Mouse (Mus musculus): Measurements from ENCODE around the gene Gm9945. TPM values are rescaled to one million over a fixed set of nuclear protein-coding genes. Genes with fewer than 3 reads are reported as not detected.
A peak's percentile ranks its signal among the peaks of the same experiment; 100 is the strongest.

The Gm9945 gene
- total RNA-seq, 2 experiments from 2014 or later, result 1.8 to 2.2 TPM

- no peak for DNase-seq (ENCODE audit: extremely low spot score in 1 of 2, low spot score in 2 of 2)
- TF ChIP-seq CTCF (IDR thresholded peaks at IDR 0.05), result no peak
- H3K27ac ChIP-seq, result no peak overlapping the region
- no peak overlapping the region for H3K4me3 ChIP-seq
- intact Hi-C loops (cut with DNase I), result no loop called here
These were observed 20.6 kb downstream of the Gm9945 start for GRCm38 (mm10) chr11:53500569-53500968.

GRCm38 (mm10) chr11:53502039-53502765, 22.2 kb downstream of the Gm9945 start:
- H3K27ac ChIP-seq, result no peak overlapping the region; the same call in 1 of the 2 replicates
- DNase-seq (ENCODE audit: extremely low spot score in 1 of 2, low spot score in 2 of 2), result peak in 1 of 2 experiments; percentile 47
- intact Hi-C loops (cut with DNase I), result no loop called here
- no peak overlapping the region for H3K4me3 ChIP-seq
- TF ChIP-seq CTCF (IDR thresholded peaks at IDR 0.05), result peak; percentile 10

GRCm38 (mm10) chr11:53503738-53504137, 23.8 kb downstream of the Gm9945 start:
- intact Hi-C loops (cut with DNase I), result no loop called here

GRCm38 (mm10) chr11:53504376-53504775, 24.4 kb downstream of the Gm9945 start:
- intact Hi-C loops (cut with DNase I), result no loop called here
- TF ChIP-seq CTCF (IDR thresholded peaks at IDR 0.05), result no peak

More at GRCm38 (mm10) chr11:53503738-53504137, 23.8 kb downstream of the Gm9945 start:
- TF ChIP-seq CTCF (IDR thresholded peaks at IDR 0.05), result no peak
- Histone ChIP-seq H3K27ac (no peak overlapping the region), H3K4me3 (no peak overlapping the region)
- DNase-seq (ENCODE audit: extremely low spot score in 1 of 2, low spot score in 2 of 2), result no peak

GRCm38 (mm10) chr11:53505026-53505663, 25.2 kb downstream of the Gm9945 start:
- intact Hi-C loops (cut with DNase I), result no loop called here
- no peak overlapping the region for H3K4me3 ChIP-seq
- no peak for DNase-seq (ENCODE audit: extremely low spot score in 1 of 2, low spot score in 2 of 2)
- no peak overlapping the region for H3K27ac ChIP-seq
- TF ChIP-seq CTCF (IDR thresholded peaks at IDR 0.05), result no peak

More at GRCm38 (mm10) chr11:53504376-53504775, 24.4 kb downstream of the Gm9945 start:
- no peak for DNase-seq (ENCODE audit: extremely low spot score in 1 of 2, low spot score in 2 of 2)
- no peak overlapping the region for H3K4me3 ChIP-seq
- no peak overlapping the region for H3K27ac ChIP-seq

- no peak overlapping the region for H3K27ac ChIP-seq
- DNase-seq (ENCODE audit: extremely low spot score in 1 of 2, low spot score in 2 of 2), result no peak
- H3K4me3 ChIP-seq, result no peak overlapping the region
- no peak for TF ChIP-seq CTCF (IDR thresholded peaks at IDR 0.05)
- intact Hi-C loops (cut with DNase I), result no loop called here
These were observed 27.3 kb downstream of the Gm9945 start for GRCm38 (mm10) chr11:53507098-53507805.

- DNase-seq (ENCODE audit: extremely low spot score in 1 of 2, low spot score in 2 of 2), result no peak
- intact Hi-C loops (cut with DNase I), result no loop called here
- H3K27ac ChIP-seq, result no peak overlapping the region
- no peak overlapping the region for H3K4me3 ChIP-seq
- TF ChIP-seq CTCF (IDR thresholded peaks at IDR 0.05), result no peak
These were observed 28.2 kb downstream of the Gm9945 start for GRCm38 (mm10) chr11:53508152-53508551.

- TF ChIP-seq CTCF (IDR thresholded peaks at IDR 0.05), result no peak
- Histone ChIP-seq H3K4me3 (no peak overlapping the region), H3K27ac (no peak overlapping the region)
- intact Hi-C loops (cut with DNase I), result no loop called here
- DNase-seq (ENCODE audit: extremely low spot score in 1 of 2, low spot score in 2 of 2), result no peak
These were observed 28.6 kb downstream of the Gm9945 start for GRCm38 (mm10) chr11:53508591-53508990.

GRCm38 (mm10) chr11:53510351-53510750, 30.4 kb downstream of the Gm9945 start:
- peak; percentile 1; the same call in 1 of the 2 replicates for TF ChIP-seq CTCF (IDR thresholded peaks at IDR 0.05)
- Histone ChIP-seq H3K27ac (no peak overlapping the region), H3K4me3 (no peak overlapping the region)
- DNase-seq (ENCODE audit: extremely low spot score in 1 of 2, low spot score in 2 of 2), result no peak
- intact Hi-C loops (cut with DNase I), result no loop called here

- Histone ChIP-seq H3K4me3 (no peak overlapping the region), H3K27ac (no peak overlapping the region)
- intact Hi-C loops (cut with DNase I), result no loop called here
- no peak for TF ChIP-seq CTCF (IDR thresholded peaks at IDR 0.05)
- DNase-seq (ENCODE audit: extremely low spot score in 1 of 2, low spot score in 2 of 2), result no peak
These were observed 37.0 kb downstream of the Gm9945 start for GRCm38 (mm10) chr11:53516775-53517627.

GRCm38 (mm10) chr11:53518759-53519158, 38.8 kb downstream of the Gm9945 start:
- no peak for DNase-seq (ENCODE audit: extremely low spot score in 1 of 2, low spot score in 2 of 2)
- no peak for TF ChIP-seq CTCF (IDR thresholded peaks at IDR 0.05)
- Histone ChIP-seq H3K4me3 (no peak overlapping the region), H3K27ac (peak overlapping the region; percentile 99)
- intact Hi-C loops (cut with DNase I), result no loop called here

Measured in left cerebral cortex, adult 2 months (tissue).